Mouse (Mus musculus) B cell, adult 2 months (primary cell): ENCODE data around the gene Ube2c.

Experiments
- DNase-seq, 2 experiments: peaks; one replicate each; pipeline ENCODE4 v3.0.0; 2022

Gene Ube2c

GRCm38 (mm10) chr2:164823969-164824368 is 54.3 kb downstream of the Ube2c start:
- DNase-seq, result no peak

- DNase-seq, result no peak
These were observed 55.8 kb downstream of the Ube2c start for GRCm38 (mm10) chr2:164825521-164825920.

GRCm38 (mm10) chr2:164827146-164827850 is 57.6 kb downstream of the Ube2c start:
- no peak for DNase-seq
